22 mouse cellular contexts compared by ENCODE assay signal in the genomic region with DNA sequence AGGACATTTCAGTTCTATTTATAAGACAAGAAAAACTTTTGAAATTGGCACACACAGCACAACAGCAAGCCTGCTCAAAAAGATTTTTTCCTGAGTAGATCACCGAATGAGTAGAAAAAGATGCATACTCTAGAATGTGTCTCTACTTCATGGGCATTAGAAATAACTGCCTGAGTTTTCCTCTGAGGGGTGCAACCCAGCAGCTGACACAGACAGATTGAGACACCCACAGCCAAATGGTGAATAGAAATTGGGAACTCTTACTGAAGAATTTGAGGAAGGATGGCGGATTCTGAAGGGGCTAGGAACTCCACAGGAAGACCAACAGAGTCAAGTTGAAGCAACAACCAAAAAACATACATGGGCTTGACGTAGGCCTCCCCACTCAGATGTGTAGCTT. TPM values are rescaled to one million over a fixed set of nuclear protein-coding genes. Genes with fewer than 3 reads are reported as not detected.
DNase-seq lines count a peak whose midpoint lies in the region; ATAC-seq lines count a peak whose summit lies in the region.
"Had no signal": no experiment of that assay in that cellular context is flagged by ENCODE, and none has a peak within 500 bp of the region (broad histone marks: within the 10 kb centered on the region; RNA-seq: fewer than 3 reads in every experiment).

No protein-coding gene starts in this region.

- no peak overlapping the region for H3K27ac ChIP-seq in midbrain, embryonic 13.5 days
- H3K27ac ChIP-seq: embryonic facial prominence, embryonic 12.5 days; forebrain, embryonic 12.5 days; heart, embryonic 10.5 days; hindbrain, embryonic 12.5 days had no signal

- no peak for DNase-seq in frontal cortex, postnatal 25 days (ENCODE audit: low spot score in 2 of 2)
- peak; percentile 56 for DNase-seq in brain, adult 2 months (ENCODE audit: low read depth, low spot score)
- peak; percentile 61 to 70 for DNase-seq in layer of hippocampus, adult 8-10 months (ENCODE audit: low spot score in 2 of 2)
- peak; percentile 21 to 49 for DNase-seq in layer of hippocampus, postnatal 25 days (ENCODE audit: extremely low spot score in 1 of 2, low spot score in 1 of 2)
- DNase-seq in T-cell, adult 2 months (ENCODE audit: low spot score), result no peak
- DNase-seq: adrenal gland, postnatal 10 days; B cell, adult 2 months; cerebellum, adult 2 months; cerebellum, postnatal 14 days; heart, adult 18-20 months; heart, postnatal 10 days; heart, postnatal 4 days had no signal

- H3K9ac ChIP-seq in midbrain, embryonic 13.5 days (replicated peaks), result no peak overlapping the region
- H3K9ac ChIP-seq: embryonic facial prominence, embryonic 12.5 days; forebrain, embryonic 12.5 days; hindbrain, embryonic 12.5 days had no signal

- no peaks in the 10 kb centered on the region for H3K9me3 ChIP-seq in midbrain, embryonic 13.5 days
- H3K9me3 ChIP-seq: embryonic facial prominence, embryonic 12.5 days; forebrain, embryonic 12.5 days; heart, embryonic 10.5 days; hindbrain, embryonic 12.5 days had no signal

- H3K36me3 ChIP-seq in midbrain, embryonic 13.5 days, result no peaks in the 10 kb centered on the region
- H3K36me3 ChIP-seq: embryonic facial prominence, embryonic 12.5 days; forebrain, embryonic 12.5 days; G1E; heart, embryonic 10.5 days; hindbrain, embryonic 12.5 days had no signal

- no peak overlapping the region for H3K4me3 ChIP-seq in midbrain, embryonic 13.5 days (replicated peaks)
- H3K4me3 ChIP-seq: embryonic facial prominence, embryonic 12.5 days; forebrain, embryonic 12.5 days; heart, embryonic 10.5 days; hindbrain, embryonic 12.5 days had no signal

- ATAC-seq in frontal cortex, adult (ENCODE audit: low TSS enrichment), result peak; percentile 51; the same call in 1 of the 2 replicates
- no peak for ATAC-seq in midbrain, embryonic 13.5 days
- ATAC-seq: CD4-positive, CD25-positive, alpha-beta regulatory T cell, adult 4 months; forebrain, embryonic 16.5 days; hindbrain, embryonic 16.5 days had no signal

- no peaks in the 10 kb centered on the region for H3K4me1 ChIP-seq in midbrain, embryonic 13.5 days (replicated peaks)
- H3K4me1 ChIP-seq: embryonic facial prominence, embryonic 12.5 days; forebrain, embryonic 12.5 days; heart, embryonic 10.5 days; hindbrain, embryonic 12.5 days had no signal

- H3K27me3 ChIP-seq in midbrain, embryonic 13.5 days, result no peaks in the 10 kb centered on the region
- H3K27me3 ChIP-seq: embryonic facial prominence, embryonic 12.5 days; forebrain, embryonic 12.5 days; hindbrain, embryonic 12.5 days had no signal

- H3K4me2 ChIP-seq in midbrain, embryonic 13.5 days (replicated peaks), result no peak overlapping the region
- H3K4me2 ChIP-seq: embryonic facial prominence, embryonic 12.5 days; forebrain, embryonic 12.5 days; hindbrain, embryonic 12.5 days had no signal

- 87% methylated on average over 3 of the region's 3 CpGs for WGBS in midbrain, embryonic 13.5 days

RNA-seq across cellular contexts. Expression of a gene that starts 43.8 kb away (rescaled TPM):
- 10 to 100 TPM; 58.4 to 79.2 (median 75.5) TPM for total RNA-seq in layer of hippocampus, adult 8-10 months (2022)
- total RNA-seq in layer of hippocampus, postnatal 25 days (2021), result 10 to 100 TPM; 73.5 to 78.3 TPM
- 9.5 and 9.6 TPM in 2 replicates for polyA plus RNA-seq in midbrain, embryonic 13.5 days (2015; fragmentation: Nextera tagmentation; extraction: Ambion mirVana)
- polyA plus RNA-seq: CD4-positive, CD25-positive, alpha-beta regulatory T cell, adult 4 months; G1E had no signal

Comparison
In these comparisons a context has a peak if more than half of its experiments do, and no peak if none do; other contexts are left out.
1. DNase-seq: peak in brain, adult 2 months (single experiment), layer of hippocampus, adult 8-10 months (2 of 2) and layer of hippocampus, postnatal 25 days (2 of 2); none in frontal cortex, postnatal 25 days (0 of 2) and T-cell, adult 2 months (single experiment).